Mouse (Mus musculus) erythroblast, embryonic 14.5 days (primary cell): ENCODE results near the gene Plcg2. TPM values are rescaled to one million over a fixed set of nuclear protein-coding genes. Genes with fewer than 3 reads are reported as not detected.

Experiments used
- H3K27me3 ChIP-seq: 2 replicates; pipeline ENCODE4 v1.6.1; 2012; ENCODE audit warnings: inconsistent platforms; ENCODE audit not compliant: control insufficient read depth
- H3K36me3 ChIP-seq: 2 replicates; pipeline ENCODE4 v1.6.1; 2012; ENCODE audit warnings: mild to moderate bottlenecking, inconsistent platforms; ENCODE audit not compliant: control insufficient read depth
- H3K4me1 ChIP-seq: 2 replicates; pipeline ENCODE4 v1.6.1; 2012; ENCODE audit warnings: inconsistent platforms; ENCODE audit not compliant: control insufficient read depth
- H3K4me3 ChIP-seq: replicated peaks from 2 replicates; pipeline ENCODE3; 2012; ENCODE audit warnings: moderate library complexity, mild to moderate bottlenecking, inconsistent platforms
- H3K9me3 ChIP-seq: 2 replicates; pipeline ENCODE4 v1.6.1; 2012; ENCODE audit warnings: low read length, inconsistent platforms, mixed read lengths; ENCODE audit not compliant: control insufficient read depth
- GATA1 ChIP-seq: IDR thresholded peaks from 2 replicates; pipeline ENCODE4 v1.6.1; 2012; ENCODE audit warnings: low read length, inconsistent platforms, mixed read lengths
- TAL1 ChIP-seq: IDR thresholded peaks from 3 replicates; pipeline ENCODE4 v1.6.1; 2012; ENCODE audit warnings: low read length, inconsistent platforms, mixed read lengths
- polyA plus RNA-seq: library from polyadenylated mRNA; stranded (reverse); fragments of >175 nt; gene quantifications from 2 replicates; pipeline ENCODE4 v1.2.3, GENCODE M21; 2012

Plcg2 gene
- polyA plus RNA-seq, 1 experiment, result 0.07 TPM

DNA sequence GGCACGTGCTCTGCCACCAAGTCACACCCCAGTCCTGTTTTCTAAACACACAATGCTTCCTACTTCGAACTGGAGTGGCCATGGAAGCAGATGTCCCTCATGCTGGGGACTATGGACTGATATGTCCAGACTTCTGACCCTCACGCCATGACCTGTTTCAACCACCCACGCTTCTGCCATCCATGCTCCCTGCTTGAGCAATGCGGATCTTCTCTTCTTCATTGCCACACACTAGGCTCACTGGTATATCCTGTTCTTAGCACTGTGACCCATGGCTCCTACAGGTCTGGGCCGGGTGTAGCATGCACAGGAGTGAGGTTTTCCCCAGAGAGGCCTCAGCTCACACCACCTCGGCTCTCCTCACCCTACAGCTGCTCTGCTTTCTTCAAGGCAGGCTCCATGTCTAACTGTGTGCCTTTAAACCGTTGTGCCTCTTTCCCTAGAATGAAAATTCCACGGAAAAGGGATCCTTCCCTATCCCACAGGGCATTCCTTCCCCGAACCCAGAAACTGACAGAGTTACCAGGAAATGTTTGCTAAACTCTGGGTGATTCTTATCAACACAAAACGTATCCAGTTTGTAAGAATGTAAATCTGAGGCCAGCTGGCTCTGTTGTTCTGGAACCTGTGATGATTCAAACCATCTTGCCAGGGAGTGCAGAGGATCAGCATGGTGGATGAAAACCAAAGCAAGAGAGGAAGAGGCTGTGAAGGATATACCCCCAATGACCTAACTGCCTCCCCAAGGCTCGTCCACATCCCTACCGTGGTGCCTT lies 169.4 kb downstream of the Plcg2 start:
- H3K36me3 ChIP-seq, result no peaks in the 10 kb centered on the region; the same call in 1 of the 2 replicates
- H3K4me1 ChIP-seq, result no peaks in the 10 kb centered on the region
- TF ChIP-seq TAL1, result no peak
- no peak for TF ChIP-seq GATA1
- H3K27me3 ChIP-seq, result no peaks in the 10 kb centered on the region; the same call in 1 of the 2 replicates
- H3K9me3 ChIP-seq, result peaks cover 7% of the 10 kb centered on the region; the same call in 1 of the 2 replicates
- no peak overlapping the region for H3K4me3 ChIP-seq

DNA sequence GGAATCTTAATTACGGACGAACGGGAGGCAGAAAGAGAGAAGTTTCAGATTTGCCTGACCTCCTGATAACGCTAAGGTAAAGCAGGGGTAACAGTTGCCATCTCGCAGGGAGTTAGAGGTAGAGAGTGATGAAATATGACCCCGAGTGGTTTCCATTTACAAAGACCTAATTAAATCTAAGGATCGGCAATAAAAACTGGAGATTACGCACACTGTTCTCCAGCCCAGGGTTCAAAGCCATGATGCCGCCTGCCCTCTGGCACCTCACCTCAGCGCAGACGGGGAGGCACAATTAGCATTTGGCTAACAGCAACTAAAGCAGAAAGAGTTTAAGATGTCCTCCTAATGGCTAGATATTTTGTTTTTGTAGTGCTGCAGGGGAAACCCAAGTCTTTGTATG lies 172.4 kb downstream of the Plcg2 start:
- H3K9me3 ChIP-seq, result no peaks in the 10 kb centered on the region; the same call in 1 of the 2 replicates
- H3K4me1 ChIP-seq, result peaks cover 3% of the 10 kb centered on the region
- TF ChIP-seq TAL1, result no peak
- no peak for TF ChIP-seq GATA1
- no peak overlapping the region for H3K4me3 ChIP-seq
- H3K27me3 ChIP-seq, result no peaks in the 10 kb centered on the region; the same call in 1 of the 2 replicates
- H3K36me3 ChIP-seq, result no peaks in the 10 kb centered on the region

DNA sequence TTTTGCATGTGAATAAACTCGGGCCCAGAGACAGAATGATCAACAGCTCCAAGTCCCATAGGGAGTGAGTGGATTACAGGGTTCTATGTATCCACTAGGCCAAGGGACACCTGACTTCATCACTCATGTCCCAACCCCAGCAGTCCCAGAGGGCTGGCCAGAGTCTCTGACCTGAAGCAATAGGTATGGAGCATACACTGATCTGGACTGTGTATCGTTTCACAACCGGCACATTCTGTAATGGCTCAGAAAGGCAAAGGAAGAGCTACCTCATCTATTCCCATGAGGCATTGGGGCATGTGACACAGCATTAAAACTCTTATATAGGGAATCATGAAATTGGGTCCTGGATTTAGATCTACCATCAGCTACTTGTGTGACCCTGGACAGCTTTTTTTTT lies 174.5 kb downstream of the Plcg2 start:
- H3K4me3 ChIP-seq, result no peak overlapping the region
- no peaks in the 10 kb centered on the region for H3K36me3 ChIP-seq
- H3K27me3 ChIP-seq, result no peaks in the 10 kb centered on the region; the same call in 1 of the 2 replicates
- peaks cover 3% of the 10 kb centered on the region for H3K4me1 ChIP-seq
- TF ChIP-seq GATA1 (no peak), TAL1 (no peak)
- no peaks in the 10 kb centered on the region for H3K9me3 ChIP-seq

DNA sequence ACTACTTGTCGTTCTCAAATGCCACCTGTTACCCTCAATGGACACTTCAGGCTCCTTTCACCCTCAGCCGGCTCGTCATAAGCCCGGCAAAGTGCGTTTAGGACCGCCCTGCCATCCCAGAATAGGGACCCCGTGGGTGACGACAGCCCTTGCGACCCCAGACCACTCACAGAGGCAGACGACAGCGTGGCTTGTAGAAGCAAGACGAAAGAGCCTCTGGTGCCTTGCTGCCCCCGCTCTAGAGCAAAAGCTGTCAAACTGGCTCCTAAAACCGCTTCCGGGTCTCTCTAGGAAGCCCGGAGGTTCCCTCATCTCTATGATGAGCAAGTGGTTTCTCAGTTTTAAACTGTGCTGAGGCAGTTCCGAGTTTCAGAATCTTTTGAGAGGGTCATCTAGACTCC lies 175.3 kb downstream of the Plcg2 start, which contains the start of gene Sdr42e1:
Sdr42e1 (minus strand) TSS at position 260 of the 401 bp plus-strand sequence.
- Histone ChIP-seq H3K4me3 (peak within 1 kb of the TSS; percentile 53), H3K9me3 (no peaks in the 10 kb centered on the region), H3K27me3 (no peaks in the 10 kb centered on the region; the same call in 1 of the 2 replicates), H3K4me1 (peaks cover 3% of the 10 kb centered on the region), H3K36me3 (no peaks in the 10 kb centered on the region)
- no peak for TF ChIP-seq TAL1
- TF ChIP-seq GATA1, result no peak

DNA sequence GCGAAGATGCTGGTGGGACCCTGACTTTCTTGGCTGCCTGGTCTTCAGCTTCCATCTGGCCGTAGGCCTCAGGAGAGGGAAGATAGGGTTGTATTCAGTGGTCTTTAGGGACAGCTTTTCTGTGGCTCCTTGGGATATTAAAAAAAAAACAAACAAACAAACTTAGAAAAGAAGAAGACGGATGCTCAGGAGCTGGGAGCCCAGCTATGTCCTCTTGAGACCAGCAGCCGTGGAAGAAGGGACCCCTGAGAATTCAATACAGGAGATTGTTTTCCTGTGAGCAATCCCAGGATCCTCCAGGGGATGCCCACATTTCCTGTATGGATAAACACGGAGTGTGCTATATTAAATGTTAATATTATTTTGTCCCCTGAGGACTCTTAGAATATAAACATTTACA lies 177.1 kb downstream of the Plcg2 start:
- Histone ChIP-seq H3K9me3 (no peaks in the 10 kb centered on the region), H3K27me3 (no peaks in the 10 kb centered on the region; the same call in 1 of the 2 replicates), H3K4me3 (no peak overlapping the region), H3K36me3 (no peaks in the 10 kb centered on the region), H3K4me1 (peaks cover 5% of the 10 kb centered on the region)
- TF ChIP-seq TAL1 (no peak), GATA1 (no peak)

DNA sequence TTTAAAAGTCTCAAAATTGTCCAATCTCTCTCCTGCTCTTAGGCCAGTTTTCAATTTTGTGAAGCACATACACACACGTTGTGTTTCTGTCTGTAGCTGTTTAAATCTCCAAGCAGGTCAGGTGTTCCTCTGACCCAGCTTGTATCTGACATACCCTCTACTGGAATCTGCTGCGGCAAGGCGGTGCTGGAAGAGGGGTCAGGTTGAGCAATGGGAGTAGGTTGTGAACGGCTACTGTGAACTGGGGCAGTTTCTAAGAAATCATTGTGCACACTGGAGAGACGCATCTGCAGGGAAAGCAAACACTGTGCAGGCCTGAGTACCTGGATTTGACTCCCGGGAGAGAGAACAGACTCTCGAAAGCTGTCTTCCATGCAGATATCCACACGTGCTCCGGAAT lies 178.4 kb downstream of the Plcg2 start:
- Histone ChIP-seq H3K4me3 (no peak overlapping the region), H3K36me3 (no peaks in the 10 kb centered on the region), H3K4me1 (peaks cover 5% of the 10 kb centered on the region), H3K27me3 (no peaks in the 10 kb centered on the region), H3K9me3 (no peaks in the 10 kb centered on the region)
- no peak for TF ChIP-seq TAL1
- no peak for TF ChIP-seq GATA1

DNA sequence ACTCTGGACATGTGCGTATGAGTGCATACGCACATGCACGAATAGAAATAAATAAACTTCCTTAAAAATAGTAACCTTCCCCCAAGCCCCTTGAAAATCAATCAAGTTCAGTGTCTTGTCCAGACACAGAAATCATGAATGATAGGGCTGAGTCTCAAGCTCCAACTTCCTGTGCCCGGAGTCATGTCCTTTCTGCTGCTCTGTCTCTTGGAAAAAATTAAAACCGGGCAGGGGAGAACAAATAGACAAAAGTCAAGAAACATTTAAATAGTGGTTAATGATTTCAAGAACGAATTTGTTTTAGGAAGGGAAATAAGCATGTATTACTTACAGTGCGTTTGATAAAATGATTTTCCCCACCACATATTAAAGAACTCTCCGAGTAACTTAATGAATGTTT lies 178.9 kb downstream of the Plcg2 start:
- Histone ChIP-seq H3K4me3 (no peak overlapping the region), H3K27me3 (no peaks in the 10 kb centered on the region), H3K4me1 (peaks cover 5% of the 10 kb centered on the region), H3K9me3 (no peaks in the 10 kb centered on the region), H3K36me3 (no peaks in the 10 kb centered on the region)
- TF ChIP-seq GATA1 (no peak), TAL1 (no peak)

DNA sequence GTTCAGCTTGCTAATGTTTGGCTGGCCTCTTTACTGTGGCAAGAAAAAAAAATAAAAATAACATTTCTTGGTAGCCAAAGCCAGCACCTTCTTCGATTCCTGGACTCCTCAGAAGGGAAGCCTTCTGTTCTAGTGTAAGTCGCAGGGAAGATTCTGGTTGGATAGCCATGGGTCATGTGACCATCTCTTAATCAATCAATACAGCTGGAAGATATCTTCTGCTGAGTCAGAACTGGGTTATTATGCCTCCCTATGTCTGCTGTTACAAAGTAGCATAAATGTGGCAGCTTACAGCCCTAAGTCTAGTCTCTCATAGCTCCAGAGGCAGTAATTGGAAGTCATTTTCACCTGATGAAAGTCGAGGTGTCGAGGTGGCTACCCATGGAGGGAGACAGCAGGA lies 180.6 kb downstream of the Plcg2 start:
- Histone ChIP-seq H3K9me3 (no peaks in the 10 kb centered on the region), H3K27me3 (no peaks in the 10 kb centered on the region), H3K4me3 (no peak overlapping the region), H3K4me1 (peaks cover 2% of the 10 kb centered on the region), H3K36me3 (no peaks in the 10 kb centered on the region)
- TF ChIP-seq TAL1, result no peak
- TF ChIP-seq GATA1, result no peak

DNA sequence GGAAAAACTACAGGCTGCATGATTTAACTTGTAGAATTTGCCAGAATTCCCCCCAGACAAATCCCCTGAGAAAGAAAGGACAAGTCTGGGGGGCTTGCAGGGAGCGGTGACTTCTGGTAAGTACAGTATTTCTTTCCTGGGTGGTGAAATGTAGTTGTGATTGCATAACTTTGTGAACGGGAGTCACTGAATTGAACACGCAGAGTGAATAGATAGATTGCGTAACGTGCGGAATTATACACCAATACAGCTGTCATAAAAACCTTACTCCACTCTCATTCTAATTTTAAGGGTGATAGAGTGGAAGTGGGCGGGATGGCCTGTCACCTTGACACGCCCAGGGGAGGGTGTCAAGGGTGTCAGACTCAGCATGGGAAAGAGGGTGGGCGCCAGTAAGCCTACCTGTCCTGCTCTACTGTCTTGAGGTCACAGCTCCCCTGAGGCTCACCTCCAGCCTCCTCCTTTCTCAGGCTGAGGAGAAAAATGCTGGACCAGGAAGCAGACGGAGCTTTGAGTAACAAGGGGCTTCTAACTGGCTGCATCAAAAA lies 185.9 kb downstream of the Plcg2 start:
- H3K4me1 ChIP-seq, result no peaks in the 10 kb centered on the region
- no peaks in the 10 kb centered on the region for H3K9me3 ChIP-seq
- H3K36me3 ChIP-seq, result no peaks in the 10 kb centered on the region
- no peak for TF ChIP-seq GATA1
- TF ChIP-seq TAL1, result no peak
- H3K27me3 ChIP-seq, result no peaks in the 10 kb centered on the region
- no peak overlapping the region for H3K4me3 ChIP-seq
